Mouse (Mus musculus) T-helper 2 cell (primary cell): ENCODE data around the gene Wnt1.
"Not testable (repeated sequence)": the region's sequence is repeated elsewhere in the genome, so short reads cannot be mapped to it uniquely, and the experiment has no call there.

Experiments
- in situ Hi-C: fragments of 300-600 bp; cut with MboI, MseI; formaldehyde crosslinking; loops from one replicate; pipeline ENCODE4 v1.15.1; 2025; ENCODE audit warnings: high pct_unique_total_duplicates

Gene Wnt1

DNA sequence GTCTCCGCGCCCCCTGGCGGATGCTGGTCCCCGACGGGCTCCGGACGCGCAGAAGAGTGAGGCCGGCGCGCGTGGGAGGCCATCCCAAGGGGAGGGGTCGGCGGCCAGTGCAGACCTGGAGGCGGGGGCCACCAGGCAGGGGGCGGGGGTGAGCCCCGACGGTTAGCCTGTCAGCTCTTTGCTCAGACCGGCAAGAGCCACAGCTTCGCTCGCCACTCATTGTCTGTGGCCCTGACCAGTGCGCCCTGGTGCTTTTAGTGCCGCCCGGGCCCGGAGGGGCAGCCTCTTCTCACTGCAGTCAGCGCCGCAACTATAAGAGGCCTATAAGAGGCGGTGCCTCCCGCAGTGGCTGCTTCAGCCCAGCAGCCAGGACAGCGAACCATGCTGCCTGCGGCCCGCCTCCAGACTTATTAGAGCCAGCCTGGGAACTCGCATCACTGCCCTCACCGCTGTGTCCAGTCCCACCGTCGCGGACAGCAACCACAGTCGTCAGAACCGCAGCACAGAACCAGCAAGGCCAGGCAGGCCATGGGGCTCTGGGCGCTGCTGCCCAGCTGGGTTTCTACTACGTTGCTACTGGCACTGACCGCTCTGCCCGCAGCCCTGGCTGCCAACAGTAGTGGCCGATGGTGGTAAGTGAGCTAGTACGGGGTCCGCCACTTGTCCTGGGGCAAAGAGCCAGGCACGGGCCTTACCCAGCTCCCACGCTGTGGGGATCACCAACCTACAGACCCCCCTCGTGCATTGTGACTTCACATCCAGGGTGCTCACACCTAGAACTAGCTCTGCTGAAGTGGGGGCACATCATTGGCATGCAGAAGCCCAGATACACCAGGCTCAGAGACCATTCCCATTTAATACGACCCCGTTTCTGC lies at the start of gene Wnt1:
Gene Wnt1, plus strand, starts transcription at position 197 of the 875 bp plus-strand sequence.
- in situ Hi-C loops: no loop called here

GRCm38 (mm10) chr15:98740219-98740618 lies 49.4 kb upstream of the Wnt1 start:
- in situ Hi-C loops: no loop called here

GRCm38 (mm10) chr15:98742766-98743428 lies 46.8 kb upstream of the Wnt1 start:
- in situ Hi-C loops: no loop called here

DNA sequence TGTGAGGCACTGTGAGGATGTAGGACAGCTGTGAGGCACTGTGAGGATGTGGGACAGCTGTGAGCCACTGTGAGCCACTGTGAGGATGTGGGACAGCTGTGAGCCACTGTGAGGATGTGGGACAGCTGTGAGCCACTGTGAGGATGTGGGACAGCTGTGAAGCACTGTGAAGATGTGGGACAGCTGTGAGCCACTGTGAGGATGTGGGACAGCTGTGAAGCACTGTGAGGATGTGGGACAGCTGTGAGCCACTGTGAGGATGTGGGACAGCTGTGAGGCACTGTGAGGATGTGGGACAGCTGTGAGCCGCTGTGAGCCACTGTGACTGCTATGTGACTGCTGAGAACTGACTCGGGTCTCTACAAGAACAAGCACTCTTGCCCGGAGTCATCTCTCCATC lies 45.8 kb upstream of the Wnt1 start:
- in situ Hi-C loops: not testable (repeated sequence)

DNA sequence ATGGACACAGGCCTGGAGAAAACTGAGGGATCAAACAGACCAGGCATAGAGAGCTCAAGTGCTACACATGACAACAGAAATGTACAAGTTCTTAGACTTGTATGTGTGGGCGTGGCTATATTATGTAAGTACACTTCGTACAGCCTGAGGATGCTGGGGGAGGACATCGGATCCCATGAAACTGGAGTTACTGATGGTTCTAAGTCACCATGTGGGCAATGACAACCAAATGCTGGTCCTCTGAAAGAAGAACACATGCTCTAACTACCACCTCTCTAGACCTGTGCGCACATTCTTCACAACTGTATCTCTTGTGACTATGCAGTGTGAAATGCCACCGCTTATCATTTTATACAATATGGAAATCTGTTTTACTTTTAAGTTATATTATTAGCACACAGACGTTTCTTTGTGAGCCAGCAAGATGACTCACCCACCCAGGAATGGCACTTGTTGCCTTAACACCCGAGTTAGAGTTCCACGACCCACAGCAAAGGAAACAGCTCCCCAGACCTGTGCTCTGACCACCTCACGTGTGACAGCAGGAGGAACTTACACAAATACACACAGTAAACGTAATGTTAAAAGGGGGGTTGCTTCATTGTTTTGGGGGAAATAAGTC lies 43.2 kb upstream of the Wnt1 start:
- in situ Hi-C loops: no loop called here

GRCm38 (mm10) chr15:98747296-98747695 lies 42.4 kb upstream of the Wnt1 start:
- in situ Hi-C loops: no loop called here

DNA sequence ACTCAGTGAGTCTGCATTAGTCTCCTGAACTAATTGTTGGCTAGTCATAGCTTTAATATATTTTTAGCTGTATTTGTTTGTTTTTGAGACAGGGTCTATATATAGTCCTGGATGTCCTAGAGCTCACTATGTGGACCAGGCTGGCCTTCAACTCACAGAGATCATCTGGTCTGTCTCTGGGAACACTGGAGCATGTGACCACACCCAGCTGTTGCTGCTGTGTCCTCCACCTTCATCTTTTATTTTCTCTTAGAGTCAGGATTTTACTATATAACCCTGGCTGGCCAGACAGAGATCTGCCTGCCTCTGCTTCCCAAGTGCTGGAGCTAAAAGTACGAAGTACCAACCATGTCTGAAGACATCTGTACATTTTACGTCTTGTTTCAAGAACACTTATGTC lies 40.6 kb upstream of the Wnt1 start:
- in situ Hi-C loops: no loop called here

DNA sequence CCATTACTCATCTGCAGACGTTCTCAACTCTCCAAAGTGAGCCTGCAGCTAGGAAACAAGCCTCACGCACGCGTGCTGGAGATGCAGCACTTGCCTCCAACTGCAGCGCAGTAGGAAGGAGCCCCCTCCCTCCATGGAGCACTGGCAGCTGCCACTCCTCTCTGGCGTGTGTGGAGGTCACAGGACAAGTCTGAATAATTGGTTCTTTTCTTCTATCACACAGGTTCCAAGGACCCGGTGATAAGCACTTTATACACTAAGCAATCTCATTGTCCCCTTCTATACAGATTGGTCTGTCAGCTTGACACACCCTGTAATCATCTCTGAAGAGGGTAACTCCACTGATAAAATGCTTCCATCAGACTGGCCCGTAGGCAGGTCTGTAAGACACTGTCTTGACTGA lies 36.6 kb upstream of the Wnt1 start:
- in situ Hi-C loops: no loop called here

DNA sequence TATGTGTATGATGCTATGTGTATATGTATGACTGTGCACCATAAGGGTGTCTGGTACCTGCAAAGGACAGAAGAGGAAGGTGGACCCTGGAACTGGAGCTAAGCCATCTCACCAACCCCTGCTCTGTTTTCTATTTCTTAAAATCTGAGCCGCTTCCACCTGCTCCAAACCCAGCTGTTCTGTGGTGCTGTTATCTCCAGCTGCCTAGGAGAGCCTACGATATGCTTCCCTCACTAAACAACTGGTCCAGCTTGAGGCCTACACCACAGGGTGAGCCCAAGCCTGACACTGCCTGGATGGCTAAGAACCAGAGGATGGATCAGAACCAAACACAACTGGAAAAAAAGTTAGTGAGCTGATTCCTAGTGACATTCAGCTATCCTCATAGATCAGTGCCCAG lies 35.5 kb upstream of the Wnt1 start:
- in situ Hi-C loops: no loop called here

DNA sequence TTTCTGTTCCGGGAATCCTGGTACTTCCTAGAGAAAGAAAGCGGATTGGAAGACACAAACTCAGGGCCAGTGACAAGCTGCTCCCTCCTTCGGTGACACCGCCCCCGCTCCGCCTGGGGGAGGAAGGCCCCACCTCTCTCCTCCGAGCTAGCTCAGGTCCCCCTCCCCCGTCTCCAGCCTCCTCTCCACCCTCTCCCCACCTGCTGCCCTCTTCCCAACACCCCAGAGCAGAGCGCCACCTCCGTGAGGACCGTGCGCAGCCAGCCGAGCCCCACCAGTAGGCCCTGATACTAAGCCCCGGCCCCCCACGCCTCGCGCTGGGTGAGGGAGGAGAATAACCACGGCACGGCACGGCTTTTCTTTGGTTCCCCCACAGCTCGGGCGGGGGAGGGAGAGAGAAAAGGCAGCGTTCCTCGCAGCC lies 27.4 kb upstream of the Wnt1 start:
- in situ Hi-C loops: no loop called here

- in situ Hi-C loops: no loop called here
Measured at GRCm38 (mm10) chr15:98762670-98763529, 26.8 kb upstream of the Wnt1 start, which contains the start of gene Arf3. Arf3 (minus strand) TSS chr15:98763214.

DNA sequence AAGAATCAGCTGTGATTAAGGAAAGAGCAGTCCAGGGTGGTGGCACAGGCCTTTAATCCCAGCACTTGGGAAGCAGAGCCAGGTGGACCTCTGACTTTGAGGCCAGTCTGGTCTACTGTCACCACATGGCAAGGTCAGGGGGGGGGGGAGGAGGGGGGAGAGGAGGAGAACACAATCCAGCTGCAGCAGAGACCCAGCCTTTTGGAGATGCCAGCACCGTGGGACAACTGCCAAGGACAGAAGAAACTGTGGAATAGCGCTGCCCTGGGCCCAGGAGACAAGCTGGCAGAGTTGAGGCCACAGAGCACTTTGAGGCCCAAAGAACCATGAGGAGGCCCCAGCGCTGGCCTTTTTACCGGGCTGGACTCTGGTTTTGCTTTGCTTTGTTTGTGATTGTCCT lies 23.7 kb upstream of the Wnt1 start:
- in situ Hi-C loops: no loop called here

DNA sequence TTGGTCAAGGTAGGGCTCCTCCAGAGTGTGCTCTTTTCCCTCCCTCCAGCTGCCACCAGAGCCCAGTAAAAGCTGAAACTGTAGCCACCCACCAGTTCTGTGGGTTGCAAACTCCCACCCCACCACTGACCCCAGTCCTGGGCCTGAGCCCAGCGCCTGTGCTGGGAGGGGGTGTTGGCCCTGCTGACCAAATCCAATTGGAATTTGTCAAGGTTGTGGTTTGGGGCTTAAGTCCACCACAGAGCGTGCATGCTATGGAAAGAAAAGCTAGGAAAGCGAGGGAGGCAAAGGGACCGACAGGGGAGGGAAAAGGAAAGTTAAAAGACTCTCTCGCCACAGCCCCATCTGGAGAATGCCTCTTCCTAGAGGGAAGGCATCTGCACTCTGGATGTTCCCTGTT lies 21.4 kb upstream of the Wnt1 start:
- in situ Hi-C loops: no loop called here

- in situ Hi-C loops: no loop called here
Measured at GRCm38 (mm10) chr15:98771813-98772425, 17.7 kb upstream of the Wnt1 start.

DNA sequence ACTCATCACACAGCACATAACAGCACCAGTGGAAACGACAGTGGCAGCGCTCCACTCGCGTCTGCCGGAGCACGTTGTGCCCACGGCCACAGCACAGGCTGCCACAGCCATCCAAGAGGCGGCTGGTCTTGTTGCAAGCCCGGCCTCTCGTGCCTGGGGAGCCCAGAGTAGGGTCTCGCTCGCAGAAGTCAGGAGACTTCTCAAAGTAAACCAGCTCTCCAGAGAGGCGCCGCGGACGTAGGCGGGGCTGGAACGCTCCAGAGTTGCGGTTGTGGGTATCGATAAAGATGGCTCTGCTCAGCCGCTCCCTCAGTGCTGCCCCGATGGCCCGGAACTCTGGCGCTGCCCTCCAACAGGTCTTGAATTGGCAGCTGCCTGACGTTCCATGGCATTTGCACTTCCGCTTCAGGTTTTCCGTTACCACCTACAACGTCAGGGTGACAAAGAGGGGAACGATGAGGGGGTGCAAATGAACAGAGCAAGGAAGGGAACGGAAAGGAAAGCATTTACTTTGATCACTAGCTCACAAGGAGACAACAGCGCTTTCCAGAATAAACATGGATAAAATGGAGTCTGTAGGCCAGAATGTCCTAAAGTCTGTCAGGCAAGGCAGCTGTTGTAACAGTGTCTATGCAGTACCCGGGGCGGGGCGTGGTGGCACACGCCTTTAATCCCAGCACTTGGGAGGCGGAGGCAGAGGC lies 17.0 kb upstream of the Wnt1 start:
- in situ Hi-C loops: no loop called here

GRCm38 (mm10) chr15:98774096-98774495 lies 15.6 kb upstream of the Wnt1 start:
- in situ Hi-C loops: no loop called here

GRCm38 (mm10) chr15:98775533-98775932 lies 14.1 kb upstream of the Wnt1 start:
- in situ Hi-C loops: no loop called here

DNA sequence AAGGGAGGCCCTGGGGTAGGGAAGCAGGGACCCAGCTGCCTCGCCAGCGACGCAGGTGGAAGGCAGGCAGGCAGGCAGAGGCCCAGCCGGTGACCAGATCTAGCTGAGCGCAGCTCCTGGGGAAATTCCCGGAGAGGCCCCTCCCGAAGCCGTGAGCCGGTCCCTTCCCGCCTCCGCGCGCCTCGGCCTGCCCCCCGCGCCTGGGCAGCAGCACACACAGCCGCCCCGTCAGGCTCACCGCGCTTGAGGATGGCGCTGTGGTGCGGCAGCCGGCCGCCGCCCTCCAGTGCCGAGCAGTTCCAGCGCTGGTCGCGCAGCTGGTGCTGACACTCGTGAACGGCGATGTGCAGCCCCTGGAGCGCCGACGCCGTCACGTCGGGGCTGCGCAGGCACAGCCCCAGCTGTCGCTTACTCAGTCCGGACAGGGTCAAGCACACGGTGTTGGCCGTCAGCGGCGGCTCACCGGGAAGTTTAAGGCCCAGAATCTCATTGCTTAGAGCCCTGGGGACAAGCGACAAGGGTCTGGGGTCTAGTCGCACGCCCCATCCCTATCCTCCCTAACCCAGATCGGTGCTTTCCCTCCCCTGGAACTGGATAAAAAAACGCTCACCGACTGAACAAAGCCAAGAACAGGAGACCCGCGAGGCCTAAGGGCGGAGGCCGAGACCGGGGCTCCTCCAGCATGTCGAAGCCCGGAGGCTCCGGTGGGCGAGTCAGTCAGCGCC lies 13.2 kb upstream of the Wnt1 start:
- in situ Hi-C loops: no loop called here

GRCm38 (mm10) chr15:98777005-98777616 lies 12.5 kb upstream of the Wnt1 start:
- in situ Hi-C loops: no loop called here
